Mouse (Mus musculus) lung, adult 2 months (tissue): ENCODE data around the gene Cops3.

Source experiments
- CTCF ChIP-seq: fragments of 200-500 bp; IDR thresholded peaks from 2 replicates; pipeline ENCODE4 v1.5.1; 2011; ENCODE audit warnings: mild to moderate bottlenecking, low read length, control low read depth; ENCODE audit not compliant: insufficient read depth
- POLR2A ChIP-seq: fragments of 200-500 bp; IDR thresholded peaks from 2 replicates; pipeline ENCODE4 v1.6.1; 2011; ENCODE audit warnings: low read depth, mild to moderate bottlenecking, control low read depth, low read length, borderline replicate concordance; ENCODE audit errors: extremely low read depth

DNA sequence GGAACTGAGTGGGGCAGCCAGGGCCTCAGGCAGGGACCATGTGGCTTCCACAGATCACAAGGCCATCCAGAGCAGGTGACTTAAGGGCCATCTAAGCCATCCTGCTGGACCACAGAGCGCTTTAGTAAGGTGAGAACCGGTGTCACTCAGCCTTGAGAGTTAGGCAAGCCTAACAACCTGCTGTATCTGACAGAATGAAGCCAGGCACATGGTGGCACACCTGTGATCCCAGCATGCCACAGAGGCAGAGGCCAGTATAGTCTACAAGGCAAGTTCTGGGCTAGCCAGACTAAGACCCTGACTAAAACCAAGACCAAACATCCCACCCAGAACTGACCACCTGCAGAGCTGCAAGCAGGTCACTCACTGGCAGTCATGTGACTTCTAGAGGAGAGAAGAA lies 34.0 kb downstream of the Cops3 start:
- TF ChIP-seq CTCF (no peak), POLR2A (no peak)
